Mouse (Mus musculus): Measurements from ENCODE around the gene Phf2.
A peak's percentile ranks its signal among the peaks of the same experiment; 100 is the strongest.
"Not testable (repeated sequence)": the region's sequence is repeated elsewhere in the genome, so short reads cannot be mapped to it uniquely, and the experiment has no call there.

The Phf2 gene

DNA sequence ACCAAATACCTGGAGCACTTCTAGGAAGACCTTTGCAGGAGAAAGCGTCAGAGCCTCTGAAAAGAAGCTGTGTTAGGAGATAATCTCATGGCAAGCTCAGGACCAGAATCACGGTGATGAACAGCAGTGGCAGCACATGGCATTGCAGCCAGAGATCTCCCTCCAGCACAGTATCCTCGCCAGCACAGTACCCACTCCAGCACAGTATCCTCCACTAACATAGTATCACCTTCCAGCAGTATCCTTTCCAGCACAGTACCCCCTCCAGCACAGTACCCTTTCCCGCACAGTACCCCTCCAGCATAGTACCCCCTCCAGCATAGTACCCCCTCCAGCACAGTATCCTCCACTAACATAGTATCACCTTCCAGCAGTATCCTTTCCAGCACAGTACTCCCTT lies 61.3 kb downstream of the Phf2 start:
- DNase-seq (ENCODE audit: low spot score in 2 of 2): not testable (repeated sequence)

DNA sequence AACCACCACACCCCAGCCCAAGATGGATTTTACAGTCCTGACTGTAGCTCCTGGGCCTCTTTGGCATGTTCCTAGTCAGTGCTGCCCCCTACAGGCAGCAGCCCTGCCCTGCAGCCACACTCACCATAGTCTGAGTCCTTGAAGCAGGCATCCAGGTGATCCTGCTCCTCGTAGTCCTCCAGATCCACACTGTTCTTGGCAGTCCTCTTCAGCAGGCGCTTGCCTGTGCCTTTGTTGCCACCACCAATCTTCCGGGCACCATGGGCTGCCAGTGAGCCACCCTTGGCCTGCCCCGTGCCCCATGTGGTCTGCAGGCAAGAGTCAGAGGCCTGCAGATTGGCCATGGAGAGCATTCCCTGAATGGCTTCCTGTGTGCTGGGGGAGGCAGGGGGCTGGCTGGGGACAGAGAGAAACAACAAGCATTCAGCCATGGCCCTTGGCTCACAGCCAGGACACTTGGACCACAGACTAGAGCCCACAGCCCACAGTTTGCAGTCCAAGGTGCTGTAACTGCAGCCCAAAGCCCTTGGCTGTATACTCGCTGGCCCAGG lies 63.4 kb downstream of the Phf2 start:
- peak in 1 of 2 experiments; percentile 78 for DNase-seq (ENCODE audit: low spot score in 2 of 2)

DNA sequence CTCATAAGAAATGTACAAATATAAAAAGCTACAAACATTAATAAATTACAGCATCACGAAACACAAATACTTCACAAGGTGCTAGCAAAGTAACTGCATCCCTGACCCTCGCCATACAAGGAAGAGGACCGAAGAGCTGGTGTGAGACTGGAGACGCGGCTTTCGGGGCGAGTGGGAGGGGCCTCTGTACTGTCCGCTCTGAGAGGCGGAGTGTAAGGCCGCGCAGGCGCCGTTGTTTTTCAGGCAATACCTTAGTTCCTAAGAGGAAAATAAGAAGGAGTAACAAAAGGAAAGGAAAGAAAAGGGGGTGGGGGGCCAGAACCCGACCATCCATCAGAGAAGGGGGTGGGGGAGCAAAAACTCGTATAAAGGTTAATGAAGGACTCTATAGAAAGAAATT lies 68.7 kb downstream of the Phf2 start:
- DNase-seq (ENCODE audit: low spot score in 2 of 2): no peak

DNA sequence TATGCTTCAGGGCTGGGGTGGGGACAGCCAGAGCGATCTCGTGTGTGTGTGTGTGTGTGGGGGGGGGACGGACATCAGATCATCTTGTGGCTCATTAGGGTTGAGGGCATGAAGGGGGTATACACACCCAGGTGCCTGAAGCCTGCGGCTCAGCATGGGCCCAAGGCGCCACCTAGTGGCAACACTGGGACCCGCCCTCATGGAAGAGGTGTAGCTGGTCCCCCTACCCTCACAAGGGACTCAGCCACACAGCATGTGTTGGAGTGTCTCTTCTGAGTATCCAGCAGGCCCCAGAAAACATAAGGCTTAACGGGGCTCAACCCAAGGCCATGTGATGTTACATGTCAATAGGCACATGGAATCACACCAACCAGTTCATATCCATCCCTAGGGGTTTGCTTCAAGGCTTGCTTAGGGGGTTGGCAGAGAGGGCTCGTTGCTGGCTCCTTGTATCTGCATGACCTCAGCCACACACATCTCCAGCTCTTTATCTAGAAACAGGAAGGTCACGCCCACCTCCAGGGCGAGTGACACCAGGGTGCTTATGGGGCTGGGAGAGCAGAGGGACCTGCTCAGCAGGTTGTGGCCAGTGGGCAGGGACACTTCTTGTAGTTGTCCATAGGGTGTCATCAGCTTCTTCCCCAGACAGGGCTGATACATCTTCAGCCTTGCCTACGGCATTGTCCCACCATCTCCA lies 69.9 kb downstream of the Phf2 start:
- peak; percentile 66 to 80 for DNase-seq (ENCODE audit: low spot score in 2 of 2)

DNA sequence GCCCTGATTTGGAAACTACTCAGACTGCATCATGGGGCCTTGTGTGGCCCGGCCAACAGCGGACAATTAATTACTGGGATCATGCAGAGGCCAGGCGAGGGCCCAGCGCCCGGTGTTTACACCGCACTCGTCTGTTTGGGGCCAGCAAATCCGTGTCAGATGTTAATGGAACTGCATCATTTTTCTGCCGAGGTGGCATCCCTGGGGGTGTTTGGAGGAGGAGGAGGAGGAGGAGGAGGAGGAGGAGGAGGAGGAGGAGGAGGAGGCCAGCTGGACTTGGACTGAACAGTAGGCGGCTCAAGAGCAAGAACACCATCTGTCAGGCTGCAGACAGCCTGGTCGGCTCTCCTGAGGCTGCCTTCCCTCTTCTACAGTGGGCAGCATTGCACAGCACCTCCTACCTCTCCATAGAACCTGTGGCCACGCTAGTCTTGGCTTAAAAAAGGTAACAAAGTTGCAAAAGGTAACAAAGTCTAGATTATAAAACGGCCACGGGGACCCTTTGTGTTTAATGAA lies 72.6 kb downstream of the Phf2 start:
- no peak for DNase-seq (ENCODE audit: low spot score in 2 of 2)

DNA sequence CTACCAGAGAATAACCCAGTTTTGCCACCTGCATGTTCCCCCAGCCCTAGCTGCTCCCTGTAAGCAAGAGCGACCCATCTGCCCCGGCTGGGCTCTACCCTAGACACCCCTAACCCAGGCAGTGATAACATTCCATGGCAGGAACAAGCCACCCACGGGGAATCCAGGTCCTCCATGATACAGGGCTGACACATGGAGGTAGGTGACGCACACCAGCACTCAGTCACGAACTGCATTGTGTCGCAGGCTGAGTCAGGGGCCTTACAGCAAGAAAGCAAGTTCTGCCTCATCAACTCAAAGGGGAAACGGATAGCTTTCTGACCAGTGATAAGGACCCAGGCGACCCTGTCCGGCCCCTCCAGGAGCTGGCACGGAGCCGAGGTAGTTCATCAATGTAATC lies 74.0 kb downstream of the Phf2 start:
- no peak for DNase-seq (ENCODE audit: low spot score in 2 of 2)

DNA sequence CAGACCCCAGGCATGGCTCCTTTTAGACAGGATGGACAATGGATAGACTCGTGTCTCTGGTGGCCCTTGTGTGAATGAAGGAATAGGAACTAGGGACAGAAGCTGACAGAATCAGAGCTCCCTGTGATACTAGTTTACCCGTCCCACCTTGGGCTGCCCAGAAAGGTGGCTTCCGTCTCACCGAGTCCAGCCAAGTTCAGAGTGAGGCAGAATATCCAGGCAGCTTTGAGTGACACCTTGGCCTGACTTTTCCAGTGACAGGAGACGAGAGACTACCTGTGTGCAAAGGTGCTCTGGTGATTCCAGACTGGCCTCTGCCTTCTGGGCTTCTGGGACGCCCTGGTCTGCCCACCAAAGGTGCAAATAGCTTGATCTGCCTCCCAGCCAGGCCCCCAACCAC lies 75.2 kb downstream of the Phf2 start:
- DNase-seq (ENCODE audit: low spot score in 2 of 2): no peak

DNA sequence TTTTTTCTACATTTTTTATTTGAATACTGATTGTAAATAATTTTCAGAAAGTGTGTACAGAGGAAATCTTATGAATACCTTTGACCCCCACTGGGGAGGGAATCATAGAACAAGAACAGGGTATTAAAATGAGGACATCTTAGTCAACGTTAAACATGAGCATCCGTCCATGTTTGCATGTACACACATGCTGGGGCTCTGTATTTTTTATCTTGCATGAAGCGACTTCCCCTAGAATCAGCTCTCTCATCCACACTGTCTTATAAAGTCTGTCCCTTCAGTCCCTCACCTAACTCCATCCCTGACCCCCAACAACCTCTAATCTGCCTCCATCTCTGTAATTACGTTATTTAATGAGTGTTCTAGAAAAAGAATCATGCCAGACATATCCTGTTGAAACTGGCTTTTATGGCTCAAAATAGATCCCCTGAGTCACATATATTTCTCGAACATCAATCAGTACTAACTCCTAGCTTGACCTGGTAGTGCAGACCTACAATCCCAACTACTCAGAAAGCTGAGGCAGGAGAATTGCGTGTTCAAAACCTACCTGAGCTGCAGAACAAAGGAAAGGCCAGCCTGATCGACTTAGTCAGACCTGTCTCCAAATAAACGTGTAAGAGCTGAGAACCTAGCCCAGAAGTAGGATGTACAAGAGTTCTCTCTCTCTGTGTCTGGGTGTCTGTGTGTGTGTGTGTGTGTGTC lies 86.2 kb downstream of the Phf2 start:
- no peak for DNase-seq (ENCODE audit: low spot score in 2 of 2)

DNA sequence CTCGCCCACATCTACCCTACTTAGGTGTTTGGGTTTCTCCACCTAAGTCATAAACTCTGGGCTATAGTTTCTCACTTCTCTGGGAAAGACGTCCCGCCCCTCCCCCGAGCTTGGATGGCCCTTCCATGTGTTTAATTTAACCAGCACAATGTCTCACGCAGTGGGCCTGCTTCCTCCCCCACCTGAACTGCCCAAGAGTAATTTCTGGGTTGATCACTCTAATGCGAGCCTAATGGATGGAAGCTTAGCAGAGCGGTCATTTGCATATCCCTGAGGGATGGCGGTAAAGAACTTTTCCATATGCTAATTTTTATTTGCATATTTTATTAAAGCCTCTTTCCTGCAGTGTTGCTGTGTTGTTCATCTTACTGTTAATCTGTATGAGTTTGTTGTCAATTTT lies 86.8 kb downstream of the Phf2 start:
- no peak for DNase-seq (ENCODE audit: low spot score in 2 of 2)

DNA sequence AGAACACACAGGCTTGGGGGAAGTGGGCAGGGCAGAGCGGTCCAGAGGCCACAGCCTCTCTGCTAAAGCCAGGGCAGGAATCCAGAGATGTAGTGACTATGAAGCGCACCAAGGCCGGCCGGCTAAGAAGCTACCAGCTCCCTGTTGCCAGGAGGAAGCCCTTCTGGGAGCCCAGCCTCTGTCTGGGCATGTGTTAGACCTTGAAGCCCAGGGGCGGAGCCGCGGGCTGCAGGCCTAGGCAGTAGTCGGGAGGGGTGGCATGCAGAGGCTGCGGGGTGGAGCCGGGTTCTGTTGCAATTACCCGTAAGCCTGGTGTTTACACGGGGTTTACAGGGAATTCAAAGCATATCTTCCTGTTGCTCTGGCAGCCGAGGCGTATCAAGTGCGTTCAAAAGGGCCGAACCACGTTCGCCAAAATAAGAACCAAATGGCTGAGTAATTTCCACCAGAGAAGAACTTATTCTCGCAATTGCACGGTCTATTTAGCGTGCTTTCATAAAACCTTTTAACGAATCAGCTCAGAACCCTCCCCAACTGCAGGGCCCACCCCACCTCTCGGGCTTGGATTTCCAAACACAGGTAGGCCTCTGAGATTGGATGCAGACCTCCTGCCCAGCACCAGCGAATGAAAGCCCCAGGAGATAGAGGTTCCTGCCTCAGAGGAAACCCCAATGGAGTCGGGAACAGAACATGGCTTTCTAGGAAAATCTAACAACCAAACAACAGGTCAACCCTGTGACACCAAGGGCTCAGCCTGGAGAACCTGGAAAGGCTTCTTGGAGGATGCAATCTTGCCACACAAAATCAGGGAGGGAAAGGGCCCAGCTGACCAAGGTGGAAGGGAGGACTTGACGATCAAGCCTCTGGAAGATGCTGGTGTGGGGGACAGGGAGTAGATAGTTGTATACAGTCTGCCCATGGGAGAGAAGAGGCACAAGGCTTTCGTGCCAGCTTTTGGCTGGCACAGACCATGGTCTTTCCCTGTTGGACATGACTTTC lies 87.9 kb downstream of the Phf2 start:
- DNase-seq (ENCODE audit: low spot score in 2 of 2): no peak

DNA sequence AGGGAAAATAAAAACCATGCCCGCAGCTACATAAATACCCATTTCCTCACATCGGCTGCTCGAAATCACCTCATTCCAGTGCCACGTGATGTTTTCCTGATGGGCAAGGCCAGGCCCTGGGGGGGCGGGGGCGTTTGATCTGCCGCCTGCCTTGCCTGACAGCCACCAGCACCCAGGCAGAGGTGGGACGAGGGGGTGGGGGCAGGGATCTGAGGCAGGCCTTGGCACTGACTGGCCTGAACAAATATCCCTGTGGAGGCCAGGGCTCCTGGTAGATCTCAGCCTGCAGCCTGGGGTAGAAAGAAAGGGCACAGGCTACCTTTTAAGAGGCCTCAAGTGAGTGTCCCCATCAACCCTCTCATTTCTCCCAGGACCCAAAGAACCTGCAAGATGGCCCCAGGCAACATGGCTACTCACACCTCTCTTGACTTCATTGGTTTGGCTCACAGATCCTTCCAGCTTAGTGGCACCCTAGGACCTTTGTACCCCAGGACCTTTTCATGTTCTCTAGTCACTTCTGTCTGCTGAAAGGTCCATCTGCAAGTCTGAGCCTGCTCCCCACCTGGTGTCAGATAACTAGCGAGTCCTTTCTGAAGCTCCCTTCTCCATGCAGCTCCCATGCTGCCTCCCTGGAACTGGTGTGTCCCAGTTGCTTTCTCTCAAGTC lies 90.4 kb downstream of the Phf2 start:
- no peak for DNase-seq (ENCODE audit: low spot score in 2 of 2)

DNA sequence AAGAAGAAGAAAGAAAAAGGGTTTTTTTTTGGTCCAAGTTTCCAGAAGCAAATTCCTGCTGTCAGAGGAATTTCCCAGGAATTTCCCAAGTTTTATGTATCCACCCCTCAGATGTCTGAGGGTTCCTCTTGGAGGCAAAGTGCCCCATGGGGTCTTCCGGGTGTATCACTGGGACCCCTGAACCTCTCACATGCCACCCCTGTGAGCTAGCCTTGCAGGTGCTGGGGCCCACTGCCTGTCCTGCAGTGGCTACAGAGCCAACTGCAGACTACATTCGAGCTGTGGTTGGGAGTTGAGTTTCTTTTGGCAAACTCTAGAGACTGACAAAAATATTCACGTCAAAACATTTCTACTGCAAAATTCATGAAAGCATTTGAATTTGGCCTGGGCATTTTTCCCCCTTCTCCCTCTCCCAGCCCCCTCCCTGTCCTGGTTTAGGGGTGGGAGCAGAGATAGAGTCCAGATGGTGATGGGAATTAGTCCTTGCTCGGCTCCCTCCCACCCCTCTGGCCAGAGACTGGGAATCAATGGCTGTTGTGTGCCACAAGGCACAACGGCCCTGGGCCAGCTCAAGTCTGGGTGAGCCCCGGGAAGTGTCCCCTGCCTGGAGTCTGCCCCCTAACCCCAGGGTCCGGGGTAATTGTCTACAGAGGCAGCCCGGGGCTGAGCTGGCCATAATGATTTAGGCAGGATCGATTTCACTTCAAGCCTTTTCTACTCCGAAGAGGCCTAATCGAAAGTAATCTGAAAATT lies 91.2 kb downstream of the Phf2 start:
- DNase-seq (ENCODE audit: low spot score in 2 of 2): no peak

DNA sequence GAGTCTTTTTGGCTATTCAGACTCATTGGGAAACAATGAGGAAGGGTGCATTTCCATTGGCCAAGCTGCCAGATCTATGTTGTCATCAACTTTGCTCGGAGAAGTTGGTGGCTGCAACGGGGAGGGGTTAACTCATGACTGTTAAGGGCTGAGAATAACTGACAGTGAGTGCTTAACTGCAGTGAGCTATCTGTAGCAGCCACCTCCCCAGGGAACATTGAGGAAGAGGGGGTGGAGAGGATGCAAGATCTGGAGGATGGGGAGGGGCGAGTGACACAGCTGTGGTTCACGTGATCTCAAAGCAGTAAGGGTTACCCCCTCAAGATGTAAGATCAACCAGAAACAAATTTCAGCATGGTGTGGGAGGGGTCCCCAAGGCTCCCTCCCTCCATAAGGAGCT lies 92.8 kb downstream of the Phf2 start:
- DNase-seq (ENCODE audit: low spot score in 2 of 2): no peak

DNA sequence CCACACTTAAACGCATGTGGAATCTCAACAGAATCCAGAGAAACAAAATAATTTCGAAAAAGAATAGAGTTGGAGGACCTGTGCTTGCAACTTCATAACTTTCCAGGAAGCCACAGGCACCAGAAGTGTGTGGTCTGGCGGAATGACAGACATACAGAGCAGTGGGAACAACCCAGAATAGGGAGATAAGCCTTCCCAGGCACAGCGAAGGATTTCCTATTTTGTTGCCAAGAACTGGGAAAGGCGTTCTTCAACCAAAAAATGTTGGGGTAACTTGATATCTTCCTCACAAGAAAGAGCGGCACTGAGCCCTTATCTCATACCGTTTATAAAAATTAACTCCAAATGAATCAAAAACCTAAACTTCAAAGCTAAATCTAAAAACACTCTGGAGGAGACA lies 96.4 kb downstream of the Phf2 start:
- DNase-seq (ENCODE audit: low spot score in 2 of 2): no peak

DNA sequence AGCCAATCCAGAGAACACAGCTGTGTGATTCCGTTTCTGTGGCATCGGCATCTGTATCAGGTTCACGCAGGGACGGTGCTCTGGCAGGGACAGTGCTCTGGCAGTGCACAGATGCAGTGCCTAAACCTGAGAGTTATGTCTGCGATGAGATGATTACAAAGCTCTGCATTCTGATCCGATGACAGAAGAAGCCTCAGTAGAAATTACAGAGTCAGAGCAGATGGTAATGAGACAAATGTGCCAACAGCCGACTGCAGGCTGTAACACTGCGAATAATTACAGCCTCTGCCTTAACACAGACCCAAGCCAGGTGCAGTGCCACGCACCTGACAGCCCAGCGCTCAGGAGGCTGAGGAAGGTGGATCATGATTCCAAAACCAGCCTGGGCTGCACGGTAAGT lies 102.8 kb downstream of the Phf2 start:
- no peak for DNase-seq (ENCODE audit: low spot score in 2 of 2)

DNA sequence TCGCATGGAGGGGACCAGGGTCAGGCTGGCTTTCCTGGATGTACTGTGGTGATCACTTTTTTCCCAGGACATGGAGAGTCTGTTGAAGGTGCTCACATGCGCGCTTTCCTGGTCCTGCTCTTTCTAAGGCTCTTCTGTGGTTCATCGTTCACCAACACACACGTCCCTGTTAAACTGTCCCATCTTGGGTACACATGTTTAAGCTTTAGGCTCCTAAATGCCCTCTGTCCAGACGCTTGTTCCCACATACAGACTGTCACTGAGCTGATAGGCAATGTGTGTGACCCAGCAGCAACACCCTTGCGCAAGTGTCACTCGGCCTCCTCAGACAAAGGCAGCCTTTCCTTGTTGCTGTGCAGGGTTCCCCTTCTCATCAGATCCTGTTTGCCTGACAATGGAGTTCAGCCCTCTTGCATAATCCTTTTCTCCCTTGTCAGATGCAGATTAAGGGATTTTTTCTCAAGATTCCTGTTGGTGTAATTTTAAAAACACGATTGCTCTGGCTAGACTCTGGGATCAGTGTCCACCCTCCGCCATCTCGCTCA lies 107.1 kb downstream of the Phf2 start:
- DNase-seq (ENCODE audit: low spot score in 2 of 2): no peak

DNA sequence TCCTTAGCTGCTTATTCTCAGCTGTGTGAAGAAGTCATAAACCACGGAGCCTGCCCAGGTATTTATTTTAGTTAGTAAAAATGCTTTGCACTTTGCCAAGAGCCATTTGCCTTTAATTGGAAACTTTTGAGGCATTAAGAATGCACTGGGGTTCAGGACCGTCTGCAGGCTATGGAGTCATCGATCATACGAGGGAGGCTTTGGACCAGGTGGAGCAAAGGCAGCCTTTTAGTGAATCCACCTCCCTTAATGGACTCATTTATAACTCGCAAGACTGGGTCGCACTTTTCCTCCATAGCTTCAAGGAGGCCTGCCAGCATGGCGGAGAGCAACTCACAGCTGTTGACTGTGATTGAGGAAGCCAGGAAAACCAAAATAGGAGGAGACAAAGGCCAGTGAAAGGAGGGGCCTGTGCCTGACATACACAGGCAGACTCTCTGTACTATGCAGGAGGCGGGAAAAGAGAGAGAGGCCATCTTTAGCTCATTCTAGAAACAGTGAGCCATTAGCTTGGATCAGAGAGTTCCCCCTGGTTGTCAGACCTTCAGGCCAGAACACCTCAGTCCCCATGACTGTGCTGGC lies 110.0 kb downstream of the Phf2 start:
- no peak for DNase-seq (ENCODE audit: low spot score in 2 of 2)

DNA sequence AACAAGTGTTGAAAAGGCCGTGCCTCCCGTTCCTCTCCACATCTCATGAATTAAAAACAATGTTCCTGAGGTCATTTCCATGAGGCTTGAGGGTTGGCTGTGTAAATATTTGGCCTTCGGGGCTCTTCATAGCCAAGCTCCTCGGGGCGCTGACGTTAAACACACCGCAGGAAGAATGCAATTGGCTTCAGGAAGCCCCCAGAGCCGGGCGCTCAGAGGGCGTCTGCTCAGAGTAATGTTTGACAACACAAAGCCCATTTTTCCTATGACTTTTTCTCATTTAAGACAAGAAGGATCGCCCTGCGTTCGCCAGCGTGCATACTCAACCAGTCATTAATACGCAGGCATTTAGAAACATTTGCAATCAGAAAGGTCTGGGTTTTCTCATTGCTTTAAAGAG lies 114.2 kb downstream of the Phf2 start:
- no peak for DNase-seq (ENCODE audit: low spot score in 2 of 2)

Measured in cerebellum, postnatal 4 days (tissue).